Mouse (Mus musculus): ENCODE measurements around the gene Gm11444.

Gm11444 gene

GRCm38 (mm10) chr11:85850233-85850632 lies at the start of gene Gm11444:
Gene Gm11444, minus strand, starts transcription at chr11:85850333.
- DNase-seq (ENCODE audit: low read depth), result no peak

DNA sequence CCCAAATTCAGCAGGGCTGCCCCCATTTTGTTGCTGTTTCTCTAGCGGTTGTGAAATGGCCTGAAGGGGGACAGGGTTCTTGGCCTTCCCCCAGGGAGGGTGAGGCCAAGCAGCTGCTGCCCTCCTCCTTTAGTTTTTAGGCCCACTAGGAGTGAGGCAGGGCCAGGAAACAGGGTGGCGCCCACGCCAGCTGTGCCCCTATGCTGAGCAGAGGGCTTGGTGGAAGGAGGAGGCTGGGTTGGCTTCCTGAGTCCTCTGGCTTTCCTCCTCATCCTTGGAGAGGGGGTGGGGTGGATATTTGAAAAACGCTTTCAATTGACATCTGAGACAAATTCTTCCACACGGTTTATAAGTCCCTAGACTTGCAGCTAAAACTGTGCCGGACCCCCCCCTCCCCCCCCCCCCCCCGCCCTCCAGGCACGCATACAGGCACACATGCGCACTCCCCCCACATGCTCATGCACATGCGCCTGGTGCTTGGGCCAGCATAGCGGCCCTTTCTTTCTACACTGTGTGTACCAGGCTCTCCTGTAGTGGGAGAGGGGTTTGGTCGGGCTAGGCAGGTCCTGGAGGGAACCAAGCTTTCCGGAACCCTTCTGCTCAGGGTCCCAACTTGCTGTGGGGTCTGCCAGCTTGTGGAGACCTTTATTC lies 46.3 kb upstream of the Gm11444 start:
- DNase-seq (ENCODE audit: low read depth), result no peak

GRCm38 (mm10) chr11:85894731-85895545 lies 44.8 kb upstream of the Gm11444 start:
- no peak for DNase-seq (ENCODE audit: low read depth)

GRCm38 (mm10) chr11:85894136-85894530 lies 44.0 kb upstream of the Gm11444 start:
- DNase-seq (ENCODE audit: low read depth), result no peak

- DNase-seq (ENCODE audit: low read depth), result no peak
Observed at GRCm38 (mm10) chr11:85893400-85894135, 43.4 kb upstream of the Gm11444 start.

DNA sequence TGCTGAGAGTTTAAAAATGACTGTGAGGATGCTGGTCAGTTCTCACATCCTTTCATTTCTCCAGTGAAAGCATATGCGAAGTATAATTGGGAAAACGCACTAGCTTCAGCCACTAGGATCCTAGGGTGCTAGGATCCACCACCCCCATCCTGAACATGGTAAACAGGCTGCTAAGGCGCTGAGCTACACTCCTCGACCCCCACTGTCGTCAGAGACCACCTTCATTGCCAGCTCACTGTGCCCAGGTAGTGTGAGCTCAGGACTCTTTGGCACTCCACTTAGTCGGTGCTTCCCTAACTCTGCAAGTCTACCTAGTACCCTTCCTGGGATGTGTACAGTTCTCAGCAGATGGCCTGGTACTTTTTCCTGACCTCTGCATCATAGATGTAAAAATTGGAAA lies 42.6 kb upstream of the Gm11444 start:
- DNase-seq (ENCODE audit: low read depth), result no peak

DNA sequence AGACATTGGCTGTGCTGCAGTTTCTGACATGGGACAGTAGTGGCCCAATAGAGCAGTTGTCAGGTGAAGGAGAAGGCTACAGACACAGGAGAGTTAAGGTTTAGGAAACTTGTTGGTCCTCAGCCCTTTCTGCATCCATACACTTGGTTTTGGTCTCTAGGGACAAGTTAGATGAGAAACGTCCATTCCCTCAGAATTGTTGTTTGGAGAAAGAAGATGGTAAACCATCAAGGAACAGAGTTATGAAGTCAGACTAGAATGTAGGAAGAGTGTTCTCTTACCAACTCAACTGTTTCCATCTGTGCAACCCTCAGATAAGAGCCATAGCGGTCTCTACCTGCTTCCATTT lies 41.5 kb upstream of the Gm11444 start:
- no peak for DNase-seq (ENCODE audit: low read depth)

GRCm38 (mm10) chr11:85891010-85891691 lies 41.0 kb upstream of the Gm11444 start:
- DNase-seq (ENCODE audit: low read depth), result no peak

- no peak for DNase-seq (ENCODE audit: low read depth)
Observed at GRCm38 (mm10) chr11:85890563-85890845, 40.4 kb upstream of the Gm11444 start.

DNA sequence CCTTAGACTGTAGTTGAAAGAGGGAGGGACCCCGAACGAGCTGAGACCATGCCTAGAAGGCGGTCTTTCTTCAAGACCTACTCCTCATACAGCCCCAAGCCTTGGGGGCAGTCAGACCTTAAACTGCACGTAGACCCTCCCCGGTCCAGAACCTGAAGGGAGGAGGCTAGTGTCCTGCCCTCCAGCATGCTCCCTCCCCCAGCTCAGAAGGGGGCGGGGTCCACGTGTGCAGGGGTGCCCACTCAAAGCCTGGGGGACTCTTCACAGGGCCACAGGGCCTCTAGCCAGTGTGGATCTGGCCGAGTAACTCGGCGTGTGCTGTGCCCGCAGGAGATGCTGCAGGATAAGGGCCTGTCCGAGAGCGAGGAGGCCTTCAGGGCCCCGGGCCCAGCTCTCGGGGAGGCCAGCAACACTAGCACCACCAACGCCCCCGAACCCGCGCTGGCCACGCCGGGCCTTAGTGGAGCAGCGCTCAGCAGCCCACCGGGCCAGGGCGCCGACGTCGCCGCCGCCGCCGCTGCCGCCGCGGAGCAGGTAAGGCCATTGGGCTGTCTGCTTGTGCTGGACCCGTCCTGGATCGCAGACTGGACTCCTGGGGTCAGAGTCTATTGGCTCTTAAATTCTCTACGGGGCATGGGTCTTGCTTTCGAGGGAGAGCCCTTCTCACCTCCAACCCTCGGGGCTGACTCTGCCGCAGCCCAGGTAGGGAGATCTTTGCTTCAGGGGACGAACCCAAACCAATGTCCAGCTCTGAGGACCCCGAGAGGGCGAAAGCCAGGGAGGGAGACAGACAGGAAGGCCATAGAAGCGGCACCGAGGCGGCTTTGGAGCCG lies 39.8 kb upstream of the Gm11444 start:
- no peak for DNase-seq (ENCODE audit: low read depth)

- DNase-seq (ENCODE audit: low read depth), result no peak
Observed at GRCm38 (mm10) chr11:85889056-85889729, 39.1 kb upstream of the Gm11444 start.

- DNase-seq (ENCODE audit: low read depth), result no peak
Observed at GRCm38 (mm10) chr11:85888451-85888961, 38.4 kb upstream of the Gm11444 start.

- no peak for DNase-seq (ENCODE audit: low read depth)
Observed at GRCm38 (mm10) chr11:85887801-85888450, 37.8 kb upstream of the Gm11444 start.

DNA sequence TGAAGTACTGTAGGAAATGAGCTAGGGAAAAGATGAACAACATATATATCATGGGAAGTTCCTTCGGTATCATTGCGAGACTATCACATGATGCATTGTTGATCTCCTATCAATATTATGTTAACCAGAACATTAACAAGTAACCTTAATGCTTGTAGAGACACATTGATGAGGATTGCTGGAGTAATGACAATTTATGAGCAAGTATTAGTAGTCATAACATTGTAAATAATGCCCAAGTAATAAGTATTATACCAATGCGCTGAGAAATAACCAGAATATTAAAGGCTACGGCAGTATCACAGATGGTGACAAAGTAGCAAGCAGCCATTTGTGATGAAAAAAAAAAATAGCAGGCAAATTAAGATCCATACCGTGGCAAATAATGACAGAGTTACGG lies 37.1 kb upstream of the Gm11444 start:
- DNase-seq (ENCODE audit: low read depth), result no peak

DNA sequence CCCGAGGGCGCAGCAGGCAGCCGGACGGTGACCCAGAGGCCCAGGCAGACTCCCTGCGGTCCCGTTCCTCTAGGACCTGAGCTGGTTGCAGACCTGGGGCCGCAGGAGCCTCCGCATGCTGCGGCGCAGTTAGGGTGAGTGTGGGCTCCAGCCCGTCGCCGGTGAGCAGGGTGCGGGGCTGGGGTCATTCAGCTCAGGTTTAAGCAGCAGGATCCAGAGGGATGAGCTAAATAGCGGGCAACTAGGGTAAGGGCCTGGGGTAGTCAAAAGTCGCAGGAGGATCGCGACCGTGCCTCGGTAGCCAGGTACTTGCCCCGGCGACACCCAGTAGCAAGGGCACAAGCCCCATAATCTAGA lies 36.3 kb upstream of the Gm11444 start:
- no peak for DNase-seq (ENCODE audit: low read depth)

GRCm38 (mm10) chr11:85885665-85886428 lies 35.7 kb upstream of the Gm11444 start, which contains the start of gene Tbx4:
Gene Tbx4, plus strand, starts transcription at chr11:85886422.
- no peak for DNase-seq (ENCODE audit: low read depth)

DNA sequence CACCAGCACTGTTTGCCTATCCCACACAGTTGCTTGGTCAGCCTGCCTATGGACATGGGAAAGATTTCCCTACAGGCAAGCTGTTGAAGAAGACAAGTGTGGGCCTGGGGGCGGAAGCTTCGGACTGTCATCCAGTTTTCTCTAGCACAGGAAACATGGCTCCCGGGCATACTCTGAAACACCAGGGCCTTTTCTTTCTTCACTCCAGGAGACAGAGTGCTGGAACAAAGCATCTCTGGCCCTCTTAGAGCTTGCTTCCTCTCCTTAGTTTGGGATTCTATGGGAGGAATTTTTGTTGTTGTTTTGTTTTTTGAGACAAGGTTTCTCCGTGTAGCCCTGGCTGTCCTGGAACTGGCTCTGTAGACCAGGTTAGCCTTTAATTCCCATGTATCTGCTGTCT lies 34.4 kb upstream of the Gm11444 start:
- DNase-seq (ENCODE audit: low read depth), result no peak

DNA sequence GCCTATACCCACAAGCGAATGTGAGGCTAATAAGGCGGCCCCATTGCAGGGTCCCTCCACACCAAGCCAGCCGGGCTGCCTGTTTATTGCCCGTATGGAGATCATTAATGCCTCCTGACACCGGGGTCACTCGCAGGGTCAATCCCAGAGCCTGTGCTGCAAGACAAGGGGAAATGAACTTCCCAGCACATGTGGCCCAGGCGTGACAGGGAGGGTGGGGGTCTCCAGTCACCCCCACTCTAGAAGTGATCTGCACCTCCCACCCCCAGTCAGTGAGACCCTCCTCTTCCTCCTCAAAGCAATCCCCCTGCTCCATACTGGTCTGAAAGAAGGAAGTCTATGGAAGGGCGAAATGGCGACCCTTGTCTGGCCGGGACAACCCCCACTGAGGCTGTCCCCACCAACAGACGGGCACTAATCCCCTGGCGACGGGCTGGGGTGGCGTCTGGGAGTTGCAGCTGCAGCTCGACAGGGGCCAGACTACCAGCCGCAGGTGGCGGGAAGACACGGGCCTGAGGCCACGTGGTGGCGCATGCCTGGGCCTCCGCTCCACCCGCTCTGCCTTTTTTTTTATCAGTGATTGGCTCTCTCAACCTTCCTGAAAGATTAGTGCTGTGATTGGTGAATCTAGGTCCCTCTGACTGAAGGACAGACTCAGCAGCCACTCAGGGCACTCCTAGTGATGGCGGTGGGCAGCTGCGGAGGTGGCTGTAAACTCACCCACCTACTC lies 26.1 kb upstream of the Gm11444 start:
- DNase-seq (ENCODE audit: low read depth), result no peak

DNA sequence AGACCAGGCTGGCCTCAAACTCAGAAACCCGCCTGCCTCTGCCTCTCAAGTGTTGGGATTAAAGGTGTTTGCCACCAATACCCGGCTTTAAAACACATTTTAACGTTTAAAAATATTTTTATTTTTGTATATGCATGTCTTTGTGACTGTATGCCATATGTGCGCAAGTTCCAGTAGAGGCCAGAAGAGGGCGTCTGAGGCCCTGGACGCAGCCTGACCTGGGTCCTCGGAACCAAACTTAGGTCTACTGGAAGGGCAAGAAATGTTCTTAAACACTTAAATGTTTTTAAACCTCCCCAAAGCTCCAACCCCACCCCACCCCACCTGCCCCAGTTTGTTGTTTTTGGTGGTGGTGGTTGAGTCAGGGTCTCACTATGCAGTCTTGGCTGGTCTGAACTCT lies 14.2 kb upstream of the Gm11444 start:
- DNase-seq (ENCODE audit: low read depth), result no peak
